Mouse (Mus musculus): ENCODE measurements around the gene 0610010K14Rik. TPM values are rescaled to one million over a fixed set of nuclear protein-coding genes. Genes with fewer than 3 reads are reported as not detected.
A peak's percentile ranks its signal among the peaks of the same experiment; 100 is the strongest.

0610010K14Rik gene
- polyA plus RNA-seq, 1 experiment, result 108 TPM

- Histone ChIP-seq H3K27me3 (ENCODE audit: control insufficient read depth, insufficient read depth, low read length, poor library complexity, severe bottlenecking) (no peaks in the 10 kb centered on the region), H3K27ac (ENCODE audit: insufficient read depth, low read length) (no peak overlapping the region), H3K9ac (ENCODE audit: low read depth, poor library complexity, severe bottlenecking) (no peak overlapping the region), H3K4me1 (ENCODE audit: control insufficient read depth, insufficient read depth, low read length) (no peaks in the 10 kb centered on the region), H3K4me3 (ENCODE audit: low read depth, low read length) (no peak overlapping the region), H3K36me3 (ENCODE audit: control insufficient read depth, insufficient read depth, low read length, poor library complexity, severe bottlenecking) (no peaks in the 10 kb centered on the region), H3K9me3 (replicated peaks; ENCODE audit: control insufficient read depth, insufficient read depth, low read length, poor library complexity, severe bottlenecking) (no peaks in the 10 kb centered on the region)
- TF ChIP-seq POLR2A (IDR thresholded peaks at IDR 0.05; ENCODE audit: insufficient read depth, low read length) (no peak), CTCF (IDR thresholded peaks at IDR 0.05; ENCODE audit: low read depth, low read length) (no peak), EP300 (IDR thresholded peaks at IDR 0.05; ENCODE audit: insufficient read depth, low read depth, low read length) (no peak)
Measured at GRCm38 (mm10) chr11:70271641-70272040, 33.9 kb upstream of the 0610010K14Rik start.

DNA sequence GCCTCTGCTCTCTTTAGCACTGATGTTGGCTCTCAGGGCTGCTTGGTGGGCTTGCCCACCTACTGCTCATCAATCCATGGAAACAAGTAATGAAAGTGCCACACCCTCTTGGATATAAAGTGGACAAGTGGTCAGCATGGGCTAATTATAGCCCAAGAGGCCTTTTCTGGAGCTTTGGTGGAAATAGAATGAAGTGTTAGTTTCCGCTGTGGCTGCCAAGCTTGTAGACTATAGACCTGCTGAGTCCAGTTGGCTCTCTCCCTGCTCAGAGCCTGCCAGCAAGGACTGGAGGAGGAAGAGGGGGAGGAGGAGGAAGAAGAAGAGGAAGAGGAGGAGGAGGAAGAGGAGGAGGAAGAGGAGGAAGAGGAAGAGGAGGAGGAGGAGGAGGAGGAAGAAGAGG is 28.7 kb upstream of the 0610010K14Rik start:
- no peak overlapping the region for H3K4me3 ChIP-seq (ENCODE audit: low read depth, low read length)
- H3K27ac ChIP-seq (ENCODE audit: insufficient read depth, low read length), result no peak overlapping the region
- H3K9me3 ChIP-seq (replicated peaks; ENCODE audit: control insufficient read depth, insufficient read depth, low read length, poor library complexity, severe bottlenecking), result no peaks in the 10 kb centered on the region
- no peaks in the 10 kb centered on the region; the same call in 1 of the 2 replicates for H3K27me3 ChIP-seq (ENCODE audit: control insufficient read depth, insufficient read depth, low read length, poor library complexity, severe bottlenecking)
- H3K4me1 ChIP-seq (ENCODE audit: control insufficient read depth, insufficient read depth, low read length), result no peaks in the 10 kb centered on the region
- no peak for TF ChIP-seq EP300 (IDR thresholded peaks at IDR 0.05; ENCODE audit: insufficient read depth, low read depth, low read length)
- no peak for TF ChIP-seq POLR2A (IDR thresholded peaks at IDR 0.05; ENCODE audit: insufficient read depth, low read length)
- TF ChIP-seq CTCF (IDR thresholded peaks at IDR 0.05; ENCODE audit: low read depth, low read length), result no peak
- H3K36me3 ChIP-seq (ENCODE audit: control insufficient read depth, insufficient read depth, low read length, poor library complexity, severe bottlenecking), result no peaks in the 10 kb centered on the region
- no peak overlapping the region for H3K9ac ChIP-seq (ENCODE audit: low read depth, poor library complexity, severe bottlenecking)

- no peaks in the 10 kb centered on the region; the same call in 1 of the 2 replicates for H3K27me3 ChIP-seq (ENCODE audit: control insufficient read depth, insufficient read depth, low read length, poor library complexity, severe bottlenecking)
- TF ChIP-seq CTCF (IDR thresholded peaks at IDR 0.05; ENCODE audit: low read depth, low read length), result no peak
- no peak for TF ChIP-seq POLR2A (IDR thresholded peaks at IDR 0.05; ENCODE audit: insufficient read depth, low read length)
- no peak for TF ChIP-seq EP300 (IDR thresholded peaks at IDR 0.05; ENCODE audit: insufficient read depth, low read depth, low read length)
- H3K4me3 ChIP-seq (ENCODE audit: low read depth, low read length), result no peak overlapping the region
- no peak overlapping the region for H3K27ac ChIP-seq (ENCODE audit: insufficient read depth, low read length)
- no peaks in the 10 kb centered on the region for H3K4me1 ChIP-seq (ENCODE audit: control insufficient read depth, insufficient read depth, low read length)
- no peaks in the 10 kb centered on the region for H3K36me3 ChIP-seq (ENCODE audit: control insufficient read depth, insufficient read depth, low read length, poor library complexity, severe bottlenecking)
- no peaks in the 10 kb centered on the region for H3K9me3 ChIP-seq (replicated peaks; ENCODE audit: control insufficient read depth, insufficient read depth, low read length, poor library complexity, severe bottlenecking)
- no peak overlapping the region for H3K9ac ChIP-seq (ENCODE audit: low read depth, poor library complexity, severe bottlenecking)
Measured at GRCm38 (mm10) chr11:70265819-70266218, 28.1 kb upstream of the 0610010K14Rik start.

- no peaks in the 10 kb centered on the region for H3K9me3 ChIP-seq (replicated peaks; ENCODE audit: control insufficient read depth, insufficient read depth, low read length, poor library complexity, severe bottlenecking)
- TF ChIP-seq POLR2A (IDR thresholded peaks at IDR 0.05; ENCODE audit: insufficient read depth, low read length), result no peak
- TF ChIP-seq CTCF (IDR thresholded peaks at IDR 0.05; ENCODE audit: low read depth, low read length), result no peak
- H3K36me3 ChIP-seq (ENCODE audit: control insufficient read depth, insufficient read depth, low read length, poor library complexity, severe bottlenecking), result no peaks in the 10 kb centered on the region
- H3K4me3 ChIP-seq (ENCODE audit: low read depth, low read length), result no peak overlapping the region
- no peaks in the 10 kb centered on the region for H3K4me1 ChIP-seq (ENCODE audit: control insufficient read depth, insufficient read depth, low read length)
- no peaks in the 10 kb centered on the region; the same call in 1 of the 2 replicates for H3K27me3 ChIP-seq (ENCODE audit: control insufficient read depth, insufficient read depth, low read length, poor library complexity, severe bottlenecking)
- no peak overlapping the region for H3K9ac ChIP-seq (ENCODE audit: low read depth, poor library complexity, severe bottlenecking)
- no peak overlapping the region for H3K27ac ChIP-seq (ENCODE audit: insufficient read depth, low read length)
Measured at GRCm38 (mm10) chr11:70265252-70265651, 27.5 kb upstream of the 0610010K14Rik start.

DNA sequence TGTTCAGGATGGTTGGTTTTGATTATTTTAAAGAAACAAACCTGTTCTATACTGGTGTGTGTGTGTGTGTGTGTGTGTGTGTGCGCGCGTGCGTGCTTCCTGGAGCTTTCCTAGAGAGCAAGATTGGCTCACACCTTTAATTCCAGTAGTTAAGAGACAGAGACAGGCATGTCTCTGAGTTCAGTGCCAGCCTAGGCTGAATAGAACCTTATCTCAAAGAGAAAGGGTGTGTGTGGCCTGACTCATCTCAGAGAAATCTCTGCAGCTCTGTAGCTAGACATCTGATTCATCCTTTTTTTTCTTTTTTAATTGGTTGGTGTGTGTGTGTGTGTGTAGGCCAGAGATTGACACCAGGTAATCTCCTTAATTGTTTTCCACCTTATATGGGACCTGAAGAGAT is 21.3 kb upstream of the 0610010K14Rik start:
- no peak for TF ChIP-seq CTCF (IDR thresholded peaks at IDR 0.05; ENCODE audit: low read depth, low read length)
- TF ChIP-seq POLR2A (IDR thresholded peaks at IDR 0.05; ENCODE audit: insufficient read depth, low read length), result no peak
- no peak for TF ChIP-seq EP300 (IDR thresholded peaks at IDR 0.05; ENCODE audit: insufficient read depth, low read depth, low read length)
- Histone ChIP-seq H3K27ac (ENCODE audit: insufficient read depth, low read length) (no peak overlapping the region), H3K4me3 (ENCODE audit: low read depth, low read length) (no peak overlapping the region), H3K36me3 (ENCODE audit: control insufficient read depth, insufficient read depth, low read length, poor library complexity, severe bottlenecking) (no peaks in the 10 kb centered on the region), H3K9ac (ENCODE audit: low read depth, poor library complexity, severe bottlenecking) (no peak overlapping the region), H3K9me3 (replicated peaks; ENCODE audit: control insufficient read depth, insufficient read depth, low read length, poor library complexity, severe bottlenecking) (no peaks in the 10 kb centered on the region), H3K27me3 (ENCODE audit: control insufficient read depth, insufficient read depth, low read length, poor library complexity, severe bottlenecking) (no peaks in the 10 kb centered on the region; the same call in 1 of the 2 replicates), H3K4me1 (ENCODE audit: control insufficient read depth, insufficient read depth, low read length) (no peaks in the 10 kb centered on the region)

GRCm38 (mm10) chr11:70254931-70255531 is 17.3 kb upstream of the 0610010K14Rik start, which contains the start of gene Alox12:
TSS of gene Alox12 (minus strand) at chr11:70255353.
- 0 out of 2 replicates have a peak within 1 kb of the TSS, but pooled peaks have one; percentile 17 for H3K9ac ChIP-seq (ENCODE audit: low read depth, poor library complexity, severe bottlenecking)
- no peaks in the 10 kb centered on the region for H3K9me3 ChIP-seq (replicated peaks; ENCODE audit: control insufficient read depth, insufficient read depth, low read length, poor library complexity, severe bottlenecking)
- peak within 1 kb of the TSS; percentile 35 for H3K4me3 ChIP-seq (ENCODE audit: low read depth, low read length)
- TF ChIP-seq POLR2A (IDR thresholded peaks at IDR 0.05; ENCODE audit: insufficient read depth, low read length), result no peak
- 0 out of 2 replicates have a peak, but pooled peaks have one; percentile 19 for TF ChIP-seq EP300 (IDR thresholded peaks at IDR 0.05; ENCODE audit: insufficient read depth, low read depth, low read length)
- TF ChIP-seq CTCF (IDR thresholded peaks at IDR 0.05; ENCODE audit: low read depth, low read length), result peak; percentile 20
- H3K27ac ChIP-seq (ENCODE audit: insufficient read depth, low read length), result no peak within 1 kb of the TSS
- H3K36me3 ChIP-seq (ENCODE audit: control insufficient read depth, insufficient read depth, low read length, poor library complexity, severe bottlenecking), result no peaks in the 10 kb centered on the region
- peaks cover 5% of the 10 kb centered on the region for H3K27me3 ChIP-seq (ENCODE audit: control insufficient read depth, insufficient read depth, low read length, poor library complexity, severe bottlenecking)
- H3K4me1 ChIP-seq (ENCODE audit: control insufficient read depth, insufficient read depth, low read length), result no peaks in the 10 kb centered on the region

All from ES-Bruce4 (cell line).